Mouse (Mus musculus) bone marrow macrophage, adult 2 months (primary cell): Measurements from ENCODE around the gene Ep300. TPM values are rescaled to one million over a fixed set of nuclear protein-coding genes. Genes with fewer than 3 reads are reported as not detected.
A peak's percentile ranks its signal among the peaks of the same experiment; 100 is the strongest.

Source experiments
- H3K27ac ChIP-seq: 2 replicates; pipeline ENCODE4 v1.5.1; 2012; ENCODE audit warnings: low read depth, low read length; ENCODE audit not compliant: insufficient read depth
- H3K4me1 ChIP-seq: 2 replicates; pipeline ENCODE4 v1.6.1; 2012; ENCODE audit warnings: low read length; ENCODE audit not compliant: control insufficient read depth, insufficient read depth
- H3K4me3 ChIP-seq: 2 replicates; pipeline ENCODE4 v1.5.1; 2012; ENCODE audit warnings: mild to moderate bottlenecking, low read length, moderate library complexity; ENCODE audit not compliant: insufficient read depth
- CTCF ChIP-seq: IDR thresholded peaks from 2 replicates; pipeline ENCODE4 v1.5.1; 2012; ENCODE audit warnings: low read depth, mild to moderate bottlenecking, low read length, moderate library complexity
- POLR2A ChIP-seq: IDR thresholded peaks from 2 replicates; pipeline ENCODE4 v1.6.1; 2012; ENCODE audit warnings: mild to moderate bottlenecking, low read depth, low read length, borderline replicate concordance
- polyA plus RNA-seq: library from polyadenylated mRNA; stranded (reverse); fragments of >200 nt; gene quantifications from 2 replicates; pipeline ENCODE4 v1.2.4, GENCODE M21; 2012; ENCODE audit not compliant: missing spikeins, insufficient read depth, insufficient read length

Gene Ep300
- polyA plus RNA-seq, 1 experiment = 72.9 TPM

- peak within 1 kb of the TSS; percentile 25; the same call in 1 of the 2 replicates for H3K27ac ChIP-seq
- TF ChIP-seq POLR2A = no peak
- H3K4me3 ChIP-seq = peak within 1 kb of the TSS; percentile 74
- H3K4me1 ChIP-seq = peaks cover 10% of the 10 kb centered on the region
These were observed 78.8 kb downstream of the Ep300 start, which contains the start of gene L3mbtl2 for GRCm38 (mm10) chr15:81663697-81664561. Gene L3mbtl2 (plus strand): TSS chr15:81663889.

DNA sequence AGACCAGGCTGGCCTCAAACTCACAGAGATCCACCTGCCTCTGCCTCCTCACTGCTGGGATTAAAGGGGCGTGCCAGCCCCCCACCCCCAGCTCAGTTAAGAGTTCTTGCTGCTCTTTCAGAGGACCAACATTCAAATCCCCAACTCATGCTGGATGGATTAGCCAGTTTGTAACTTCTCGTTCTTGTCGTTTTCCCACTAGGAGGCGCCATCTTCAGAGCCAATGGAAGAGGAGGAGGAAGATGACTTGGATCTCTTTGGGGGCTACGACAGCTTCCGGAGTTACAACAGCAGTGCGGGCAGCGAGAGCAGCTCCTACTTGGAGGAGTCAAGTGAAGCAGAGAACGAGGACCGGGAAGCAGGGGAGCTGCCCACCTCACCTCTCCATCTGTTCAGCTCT lies 81.8 kb downstream of the Ep300 start:
- Histone ChIP-seq H3K4me3 (no peak overlapping the region), H3K27ac (no peak overlapping the region)

GRCm38 (mm10) chr15:81670231-81670640 lies 85.1 kb downstream of the Ep300 start:
- Histone ChIP-seq H3K4me3 (no peak overlapping the region), H3K4me1 (peaks cover 10% of the 10 kb centered on the region), H3K27ac (no peak overlapping the region)
- TF ChIP-seq POLR2A = no peak
- TF ChIP-seq CTCF = peak; percentile 36

More for the DNA sequence above, 81.8 kb downstream of the Ep300 start:
- peaks cover 10% of the 10 kb centered on the region for H3K4me1 ChIP-seq
- TF ChIP-seq POLR2A (no peak), CTCF (no peak)

DNA sequence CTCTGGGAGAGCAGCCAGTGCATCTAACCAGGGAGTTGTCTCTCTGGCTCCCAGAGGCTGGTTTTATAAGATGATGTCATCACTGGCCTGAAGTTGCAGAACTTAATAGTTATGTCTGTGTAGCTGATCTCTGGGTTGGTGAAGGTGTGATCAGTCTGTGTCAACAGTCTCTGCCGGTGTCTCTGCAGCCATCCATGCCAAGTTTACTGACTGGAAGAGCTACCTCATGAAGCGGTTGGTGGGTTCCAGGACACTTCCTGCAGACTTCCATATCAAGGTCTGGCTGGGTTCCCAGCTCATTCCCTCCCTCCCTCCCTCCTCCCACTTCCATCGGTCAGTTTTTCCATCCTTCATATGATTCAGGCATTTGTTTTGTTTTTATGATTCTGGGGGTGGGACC lies 91.5 kb downstream of the Ep300 start:
- H3K4me3 ChIP-seq = no peak overlapping the region
- TF ChIP-seq CTCF (no peak), POLR2A (no peak)
- H3K27ac ChIP-seq = no peak overlapping the region
- peaks cover 23% of the 10 kb centered on the region for H3K4me1 ChIP-seq

- H3K4me1 ChIP-seq = peaks cover 23% of the 10 kb centered on the region
These were observed 95.2 kb downstream of the Ep300 start for GRCm38 (mm10) chr15:81680301-81680805.

GRCm38 (mm10) chr15:81693366-81693966 lies 108.3 kb downstream of the Ep300 start:
- TF ChIP-seq CTCF (no peak), POLR2A (no peak)
- Histone ChIP-seq H3K4me1 (0 out of 2 replicates have a peak, but pooled peaks cover 4% of the 10 kb centered on the region), H3K27ac (no peak overlapping the region), H3K4me3 (peak overlapping the region; percentile 66)

More at GRCm38 (mm10) chr15:81680301-81680805, 95.2 kb downstream of the Ep300 start:
- Histone ChIP-seq H3K4me3 (no peak overlapping the region), H3K27ac (no peak overlapping the region)
- no peak for TF ChIP-seq CTCF
- TF ChIP-seq POLR2A = no peak

DNA sequence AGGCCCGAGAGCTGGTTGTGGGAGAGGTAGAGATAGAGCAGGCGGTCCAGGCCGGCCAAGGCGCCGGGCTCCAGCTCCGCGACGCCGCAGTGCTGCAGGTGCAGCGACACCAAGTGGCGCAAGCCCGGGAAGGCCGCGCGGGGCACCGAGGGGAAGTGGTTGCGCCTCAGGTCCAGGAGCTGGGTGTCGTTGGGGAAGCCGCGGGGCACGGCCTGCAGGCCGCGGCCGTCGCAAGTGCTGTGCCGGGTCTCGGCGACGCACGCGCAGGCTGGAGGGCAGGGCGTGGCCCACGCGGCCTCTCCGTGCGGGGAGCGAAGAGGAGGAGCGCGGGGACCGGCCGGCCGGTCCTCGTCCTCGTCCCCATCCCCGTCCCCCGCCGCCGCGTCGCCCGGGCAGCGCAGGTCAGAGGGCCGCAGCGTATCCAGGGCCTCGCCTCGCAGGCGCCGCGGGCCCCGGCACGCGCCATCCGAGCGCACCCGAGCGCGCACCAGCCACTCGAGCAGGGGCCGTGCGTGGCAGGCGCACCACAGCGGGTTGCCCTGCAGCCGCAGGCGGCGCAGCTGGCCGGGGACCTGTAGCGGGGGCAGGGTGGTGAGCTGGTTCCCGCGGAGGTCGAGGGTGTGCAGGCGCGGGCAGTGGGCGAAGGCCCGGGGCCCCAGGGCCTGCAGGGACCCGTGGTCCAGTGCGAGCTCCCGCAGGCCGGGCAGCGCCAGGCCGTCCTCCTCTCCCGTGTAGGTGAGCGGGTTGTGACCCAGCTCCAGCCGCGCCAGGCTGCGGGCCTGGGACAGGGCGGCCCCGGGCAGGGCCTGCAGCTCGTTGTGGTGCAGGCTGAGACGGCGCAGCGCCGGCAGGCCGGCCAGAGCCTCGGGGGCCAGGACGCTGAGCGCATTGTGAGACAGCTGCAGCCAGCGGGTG lies 109.1 kb downstream of the Ep300 start:
- Histone ChIP-seq H3K4me3 (peak overlapping the region; percentile 66), H3K27ac (no peak overlapping the region), H3K4me1 (0 out of 2 replicates have a peak, but pooled peaks cover 4% of the 10 kb centered on the region)
- TF ChIP-seq CTCF (peak; percentile 49), POLR2A (no peak)

- H3K4me3 ChIP-seq = peak overlapping the region; percentile 66
- no peak overlapping the region for H3K27ac ChIP-seq
- 0 out of 2 replicates have a peak, but pooled peaks cover 4% of the 10 kb centered on the region for H3K4me1 ChIP-seq
- no peak for TF ChIP-seq POLR2A
- TF ChIP-seq CTCF = no peak
These were observed 109.7 kb downstream of the Ep300 start for GRCm38 (mm10) chr15:81694891-81695290.

- Histone ChIP-seq H3K4me3 (no peak within 1 kb of the TSS), H3K4me1 (0 out of 2 replicates have a peak, but pooled peaks cover 4% of the 10 kb centered on the region), H3K27ac (no peak within 1 kb of the TSS)
- no peak for TF ChIP-seq CTCF
These were observed 112.0 kb downstream of the Ep300 start, which contains the start of gene Chadl for GRCm38 (mm10) chr15:81697175-81697574. Gene Chadl (minus strand): TSS chr15:81697287.
